Mouse (Mus musculus) heart, adult 2 months (tissue): ENCODE measurements at regions not wholly inside any gene's neighbourhood (a gene's known extent, or its start where the extent isn't known, plus 50 kb on each side); places are given as distances from the start of the nearest gene placed in this dataset.

ENCODE experiments used
- CTCF ChIP-seq: fragments of 200-600 bp; IDR thresholded peaks from 2 replicates; pipeline ENCODE4 v1.8.1; 2022; ENCODE audit warnings: antibody characterized with exemption, mild to moderate bottlenecking, moderate library complexity
- EP300 ChIP-seq: fragments of 200-500 bp; IDR thresholded peaks from 2 replicates; pipeline ENCODE4 v1.6.1; 2011; ENCODE audit warnings: low read depth, low read length, control low read depth; ENCODE audit not compliant: insufficient read depth
- POLR2A ChIP-seq: fragments of 200-500 bp; IDR thresholded peaks from 2 replicates; pipeline ENCODE4 v1.6.1; 2011; ENCODE audit warnings: mild to moderate bottlenecking, low read depth, low read length, control low read depth; ENCODE audit not compliant: insufficient read depth

GRCm38 (mm10) chr9:112307837-112308236, 72.1 kb upstream of the Arpp21 start:
- TF ChIP-seq EP300: no peak
- no peak for TF ChIP-seq POLR2A
- no peak for TF ChIP-seq CTCF
